Mouse (Mus musculus): ENCODE measurements around the gene Rab3a. TPM values are rescaled to one million over a fixed set of nuclear protein-coding genes. Genes with fewer than 3 reads are reported as not detected.

The Rab3a gene
- polyA plus RNA-seq, 1 experiment, result 14.4 TPM

- Histone ChIP-seq H3K4me3 (ENCODE audit: insufficient read depth, poor library complexity, severe bottlenecking) (no peak overlapping the region), H3K79me2 (ENCODE audit: control insufficient read depth, insufficient read depth) (no peaks in the 10 kb centered on the region), H3ac (ENCODE audit: control insufficient read depth, insufficient read length, low read depth) (no peak overlapping the region), H3K36me3 (ENCODE audit: control insufficient read depth, insufficient read depth) (no peaks in the 10 kb centered on the region), H3K27me3 (ENCODE audit: control insufficient read depth, insufficient read depth, insufficient read length) (peaks cover 42% of the 10 kb centered on the region), H3K79me3 (ENCODE audit: low read depth) (no peaks in the 10 kb centered on the region)
- no peak for TF ChIP-seq MYOG (IDR thresholded peaks at IDR 0.05; ENCODE audit: control insufficient read depth, extremely low read depth, insufficient read length)
Observed at GRCm38 (mm10) chr8:70746676-70747075, 7.8 kb upstream of the Rab3a start.

- no peak overlapping the region for H3ac ChIP-seq (ENCODE audit: control insufficient read depth, insufficient read length, low read depth)
- H3K27me3 ChIP-seq (ENCODE audit: control insufficient read depth, insufficient read depth, insufficient read length), result peaks cover 36% of the 10 kb centered on the region
- H3K4me3 ChIP-seq (ENCODE audit: insufficient read depth, poor library complexity, severe bottlenecking), result no peak overlapping the region
- TF ChIP-seq USF1 (IDR thresholded peaks at IDR 0.05; ENCODE audit: low read depth), result no peak
- no peak for TF ChIP-seq CTCF (IDR thresholded peaks at IDR 0.05; ENCODE audit: control insufficient read depth, insufficient read depth, insufficient read length)
- no peak for TF ChIP-seq MYOG (IDR thresholded peaks at IDR 0.05; ENCODE audit: control insufficient read depth, extremely low read depth, insufficient read length)
- H3K79me3 ChIP-seq (ENCODE audit: low read depth), result no peaks in the 10 kb centered on the region
- no peaks in the 10 kb centered on the region for H3K36me3 ChIP-seq (ENCODE audit: control insufficient read depth, insufficient read depth)
- no peaks in the 10 kb centered on the region for H3K79me2 ChIP-seq (ENCODE audit: control insufficient read depth, insufficient read depth)
Observed at GRCm38 (mm10) chr8:70747211-70747890, 7.1 kb upstream of the Rab3a start.

- TF ChIP-seq MYOG (IDR thresholded peaks at IDR 0.05; ENCODE audit: control insufficient read depth, extremely low read depth, insufficient read length) (no peak), FOSL1 (IDR thresholded peaks at IDR 0.05; ENCODE audit: insufficient read depth, low read length, poor library complexity, severe bottlenecking) (no peak), MAX (IDR thresholded peaks at IDR 0.05) (no peak), MYOD1 (IDR thresholded peaks at IDR 0.05; ENCODE audit: control insufficient read depth, insufficient read length, low read depth) (no peak), CEBPB (IDR thresholded peaks at IDR 0.05; ENCODE audit: low read depth) (no peak), USF1 (IDR thresholded peaks at IDR 0.05; ENCODE audit: low read depth) (no peak), CTCF (IDR thresholded peaks at IDR 0.05; ENCODE audit: control insufficient read depth, insufficient read depth, insufficient read length) (no peak)
- Histone ChIP-seq H3K79me3 (ENCODE audit: low read depth) (no peaks in the 10 kb centered on the region), H3K36me3 (ENCODE audit: control insufficient read depth, insufficient read depth) (no peaks in the 10 kb centered on the region), H3K4me3 (ENCODE audit: insufficient read depth, poor library complexity, severe bottlenecking) (no peak overlapping the region), H3K27me3 (ENCODE audit: control insufficient read depth, insufficient read depth, insufficient read length) (peaks cover 24% of the 10 kb centered on the region), H3K79me2 (ENCODE audit: control insufficient read depth, insufficient read depth) (no peaks in the 10 kb centered on the region), H3ac (ENCODE audit: control insufficient read depth, insufficient read length, low read depth) (no peak overlapping the region)
Observed at GRCm38 (mm10) chr8:70748246-70749096, 6.0 kb upstream of the Rab3a start.

GRCm38 (mm10) chr8:70749097-70749674 is 5.3 kb upstream of the Rab3a start:
- Histone ChIP-seq H3K79me2 (ENCODE audit: control insufficient read depth, insufficient read depth) (no peaks in the 10 kb centered on the region), H3K36me3 (ENCODE audit: control insufficient read depth, insufficient read depth) (no peaks in the 10 kb centered on the region), H3K79me3 (ENCODE audit: low read depth) (no peaks in the 10 kb centered on the region), H3K27me3 (ENCODE audit: control insufficient read depth, insufficient read depth, insufficient read length) (peaks cover 18% of the 10 kb centered on the region), H3ac (ENCODE audit: control insufficient read depth, insufficient read length, low read depth) (no peak overlapping the region), H3K4me3 (ENCODE audit: insufficient read depth, poor library complexity, severe bottlenecking) (no peak overlapping the region)
- no peak for TF ChIP-seq CTCF (IDR thresholded peaks at IDR 0.05; ENCODE audit: control insufficient read depth, insufficient read depth, insufficient read length)
- no peak for TF ChIP-seq CEBPB (IDR thresholded peaks at IDR 0.05; ENCODE audit: low read depth)
- TF ChIP-seq MAX (IDR thresholded peaks at IDR 0.05), result no peak
- TF ChIP-seq MYOD1 (IDR thresholded peaks at IDR 0.05; ENCODE audit: control insufficient read depth, insufficient read length, low read depth), result no peak
- no peak for TF ChIP-seq MYOG (IDR thresholded peaks at IDR 0.05; ENCODE audit: control insufficient read depth, extremely low read depth, insufficient read length)
- no peak for TF ChIP-seq USF1 (IDR thresholded peaks at IDR 0.05; ENCODE audit: low read depth)
- TF ChIP-seq FOSL1 (IDR thresholded peaks at IDR 0.05; ENCODE audit: insufficient read depth, low read length, poor library complexity, severe bottlenecking), result no peak

- Histone ChIP-seq H3ac (ENCODE audit: control insufficient read depth, insufficient read length, low read depth) (no peak overlapping the region), H3K27me3 (ENCODE audit: control insufficient read depth, insufficient read depth, insufficient read length) (peaks cover 17% of the 10 kb centered on the region), H3K36me3 (ENCODE audit: control insufficient read depth, insufficient read depth) (no peaks in the 10 kb centered on the region), H3K79me3 (ENCODE audit: low read depth) (no peaks in the 10 kb centered on the region), H3K4me3 (ENCODE audit: insufficient read depth, poor library complexity, severe bottlenecking) (no peak overlapping the region), H3K79me2 (ENCODE audit: control insufficient read depth, insufficient read depth) (no peaks in the 10 kb centered on the region)
- TF ChIP-seq MAX (IDR thresholded peaks at IDR 0.05) (no peak), MYOD1 (IDR thresholded peaks at IDR 0.05; ENCODE audit: control insufficient read depth, insufficient read length, low read depth) (no peak), MYOG (IDR thresholded peaks at IDR 0.05; ENCODE audit: control insufficient read depth, extremely low read depth, insufficient read length) (no peak)
Observed at GRCm38 (mm10) chr8:70750128-70750680, 4.3 kb upstream of the Rab3a start.

Measured in C2C12 (cell line).